Mouse (Mus musculus): Measurements from ENCODE around the gene Tirap.

The Tirap gene

DNA sequence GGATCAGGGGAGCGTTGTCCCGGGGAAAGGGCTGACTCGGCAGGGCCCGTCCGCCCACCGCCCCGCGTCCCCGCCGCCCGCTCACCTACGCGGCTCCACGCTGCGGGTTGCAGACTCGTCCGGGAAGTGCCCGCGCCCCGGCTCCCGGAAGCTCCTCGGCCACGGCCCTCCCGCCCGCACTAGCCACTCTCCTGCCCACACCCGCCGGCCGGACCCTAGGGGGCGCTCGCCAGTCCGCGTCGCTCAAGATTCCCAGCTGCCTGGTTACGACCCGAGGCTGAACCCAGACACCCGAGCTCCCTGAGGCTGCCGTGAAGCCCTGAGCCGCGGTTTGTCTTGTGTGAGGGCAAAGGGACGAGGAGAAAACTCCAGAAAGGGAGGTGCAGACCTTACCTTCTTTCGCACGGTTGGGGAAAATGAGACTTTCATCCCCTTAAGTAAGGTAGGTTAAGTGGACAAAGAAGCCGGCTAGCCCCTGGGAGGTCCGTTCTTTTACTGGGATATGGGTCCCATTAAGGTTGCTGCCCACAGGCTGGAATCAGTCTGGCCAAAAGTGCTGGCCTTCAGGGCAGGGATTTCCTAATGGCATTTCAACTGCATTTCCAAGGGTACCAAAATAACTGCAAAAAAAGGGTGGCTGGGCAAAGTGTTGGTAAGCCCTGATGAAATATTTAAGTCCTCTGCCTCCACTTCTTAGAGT is at the start of gene Tirap, which contains the start of gene Srpr:
TSS of gene Tirap (minus strand) at position 520 of the 700 bp plus-strand sequence.
TSS of gene Srpr (plus strand) at position 404 of the 700 bp plus-strand sequence.
- peak; percentile 91 for DNase-seq (ENCODE audit: low spot score)

DNA sequence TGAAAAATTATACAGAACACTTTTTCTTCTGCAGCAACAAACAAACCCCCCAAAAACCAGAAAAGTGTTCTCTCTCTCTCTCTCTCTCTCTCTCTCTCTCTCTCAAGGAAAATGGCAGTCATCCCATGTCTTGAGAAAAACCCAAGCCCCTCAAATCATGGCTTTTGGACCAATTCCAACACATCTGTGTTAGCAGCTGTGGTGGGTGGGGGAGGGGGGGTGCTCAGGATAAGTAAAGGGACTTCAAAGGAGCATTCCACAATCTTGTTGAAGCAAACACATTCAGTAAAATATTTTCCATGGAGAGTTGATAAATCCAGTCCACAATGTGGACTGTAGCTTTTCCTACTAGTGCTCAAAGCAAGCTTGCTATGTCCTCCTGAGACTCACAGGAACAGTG is 49.4 kb upstream of the Tirap start:
- no peak for DNase-seq (ENCODE audit: low spot score)

DNA sequence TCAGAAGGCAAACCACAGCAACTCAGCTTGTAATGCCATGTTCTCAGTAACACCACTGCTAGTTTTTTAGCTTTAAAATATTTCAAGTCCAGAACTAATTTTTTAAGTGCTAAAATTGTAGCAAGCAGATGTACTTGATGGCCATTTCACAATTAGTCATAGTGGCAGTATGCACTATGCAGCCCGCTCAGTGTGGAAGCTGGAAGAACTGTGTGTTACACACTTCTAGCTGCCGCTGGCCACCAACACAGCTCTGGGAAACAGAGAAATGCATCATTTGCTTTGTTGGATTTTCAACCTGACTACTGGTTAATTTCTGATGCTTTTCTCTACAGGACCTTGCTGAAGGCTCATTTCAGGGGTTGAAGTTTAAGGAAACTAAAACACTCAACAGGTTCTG is 47.3 kb upstream of the Tirap start:
- no peak for DNase-seq (ENCODE audit: low spot score)

DNA sequence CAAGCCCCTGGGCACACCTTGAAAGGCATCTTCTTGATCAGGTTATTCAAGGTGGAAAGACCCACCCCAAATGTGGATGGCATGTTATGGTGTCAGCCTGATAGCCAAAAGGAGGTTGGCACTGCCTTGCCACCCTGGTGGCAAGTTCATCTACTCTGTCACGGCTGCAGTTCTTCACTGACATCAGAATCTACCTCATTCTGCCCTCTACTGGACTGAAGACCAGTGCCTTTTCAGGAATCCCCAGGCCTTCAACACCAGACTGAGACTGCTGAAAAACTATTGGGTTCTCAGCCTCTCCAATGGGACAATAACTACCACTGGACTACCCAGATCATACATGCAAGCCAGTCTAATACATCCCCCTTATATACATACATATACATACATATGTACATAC is 39.6 kb upstream of the Tirap start:
- no peak for DNase-seq (ENCODE audit: low spot score)

DNA sequence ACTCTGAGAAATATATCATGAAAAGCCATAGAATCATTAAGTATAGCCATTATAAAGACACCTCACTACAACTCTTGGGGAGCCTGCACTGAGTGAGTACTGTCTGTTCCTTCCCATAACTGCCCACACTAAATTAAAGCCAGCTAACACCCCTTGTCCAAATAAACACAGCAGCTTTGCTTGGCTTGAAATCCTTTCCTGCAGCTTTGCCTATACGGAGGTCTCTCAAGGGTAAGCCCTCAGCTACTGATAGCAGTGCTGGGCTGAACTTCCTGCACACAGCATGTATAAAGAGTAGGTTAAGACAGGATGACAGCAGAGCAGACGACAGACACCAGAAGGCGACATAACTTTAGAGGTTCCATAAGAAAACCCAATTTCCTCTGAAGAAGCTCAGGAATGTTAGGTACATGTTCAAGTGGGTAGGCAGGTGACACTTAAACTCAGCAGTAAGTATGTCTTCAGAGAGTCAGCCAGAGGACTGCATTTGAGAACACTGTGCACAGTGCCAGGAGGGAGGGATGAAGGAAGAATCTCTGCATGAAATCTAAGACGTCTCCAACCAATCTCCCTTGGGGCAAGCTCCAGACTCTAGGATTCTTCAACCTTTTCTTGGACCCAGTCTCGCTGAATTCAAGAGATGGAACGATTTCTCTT is 39.0 kb upstream of the Tirap start:
- DNase-seq (ENCODE audit: low spot score): peak; percentile 16

DNA sequence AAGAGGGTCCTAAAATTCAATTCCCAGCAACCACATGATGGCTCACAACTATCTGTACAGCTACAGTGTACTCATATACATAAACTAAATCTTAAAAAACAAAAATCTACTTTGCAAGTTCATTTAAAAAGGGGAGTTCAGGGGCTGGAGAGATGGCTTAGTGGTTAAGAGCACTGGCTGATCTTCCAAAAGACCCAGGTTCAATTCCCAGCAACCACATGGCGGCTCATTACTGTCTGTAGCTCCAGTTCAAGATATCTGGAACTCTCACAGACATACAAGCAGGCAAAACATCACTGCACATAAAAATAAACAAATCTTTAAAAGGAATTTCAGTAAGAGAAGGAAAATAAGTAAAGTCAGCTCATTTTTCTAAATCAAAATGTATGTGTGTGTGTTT is 38.3 kb upstream of the Tirap start:
- no peak for DNase-seq (ENCODE audit: low spot score)

DNA sequence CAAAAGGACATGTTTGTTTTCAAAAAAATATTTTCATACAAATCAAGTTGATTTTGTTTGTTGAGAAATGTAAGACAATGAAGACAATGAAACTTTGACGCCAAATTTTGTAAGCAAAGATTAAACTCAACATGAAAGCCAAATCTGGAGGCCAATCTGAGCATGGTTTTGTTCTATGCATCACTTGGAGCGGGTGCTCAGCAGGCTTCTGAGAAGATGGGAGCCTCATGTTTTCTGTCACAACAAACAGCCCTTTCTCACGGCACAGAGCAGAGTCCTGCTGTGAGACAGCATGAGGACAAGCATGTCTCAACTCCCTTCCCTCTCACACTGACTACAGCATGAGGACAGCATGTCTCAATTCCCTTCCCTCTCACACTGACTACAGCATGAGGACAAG is 35.9 kb upstream of the Tirap start:
- DNase-seq (ENCODE audit: low spot score): no peak

DNA sequence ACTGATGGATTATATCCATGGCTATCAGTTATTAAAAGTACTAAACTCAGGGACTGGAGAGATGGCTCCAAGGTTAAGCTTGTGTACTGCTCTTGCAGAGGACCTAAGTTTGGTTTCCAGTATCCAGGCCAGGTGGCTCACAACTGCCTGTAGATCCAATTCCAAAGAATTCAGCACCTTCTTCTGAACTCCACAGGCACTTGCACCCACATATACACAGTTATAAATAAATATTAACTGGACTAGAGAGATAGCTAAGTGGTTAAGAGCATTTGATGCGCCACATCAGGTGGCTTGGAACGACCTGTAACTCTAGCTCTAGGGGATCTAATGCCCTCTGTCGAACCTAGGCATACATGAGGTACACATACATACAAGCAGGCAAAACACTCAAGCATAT is 28.6 kb upstream of the Tirap start:
- DNase-seq (ENCODE audit: low spot score): no peak

DNA sequence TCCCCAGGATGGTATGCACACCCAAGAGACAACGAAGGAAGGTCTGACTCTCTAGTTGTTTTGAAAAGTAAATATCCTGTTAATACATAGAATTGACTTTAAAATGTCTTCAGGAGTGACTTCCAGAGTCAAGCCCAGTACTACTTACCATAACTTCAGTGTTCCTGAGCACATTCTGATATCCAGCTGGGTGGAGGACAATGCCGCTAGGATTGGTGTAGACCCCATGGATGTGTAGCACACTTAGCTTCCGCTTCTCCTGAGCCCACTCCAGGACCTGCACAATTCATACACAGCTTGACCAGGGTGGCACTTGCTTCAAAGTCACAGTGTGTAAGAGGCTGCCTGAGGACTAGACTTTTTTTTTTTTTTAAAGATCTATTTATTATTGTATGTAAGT is 23.4 kb upstream of the Tirap start:
- no peak for DNase-seq (ENCODE audit: low spot score)

DNA sequence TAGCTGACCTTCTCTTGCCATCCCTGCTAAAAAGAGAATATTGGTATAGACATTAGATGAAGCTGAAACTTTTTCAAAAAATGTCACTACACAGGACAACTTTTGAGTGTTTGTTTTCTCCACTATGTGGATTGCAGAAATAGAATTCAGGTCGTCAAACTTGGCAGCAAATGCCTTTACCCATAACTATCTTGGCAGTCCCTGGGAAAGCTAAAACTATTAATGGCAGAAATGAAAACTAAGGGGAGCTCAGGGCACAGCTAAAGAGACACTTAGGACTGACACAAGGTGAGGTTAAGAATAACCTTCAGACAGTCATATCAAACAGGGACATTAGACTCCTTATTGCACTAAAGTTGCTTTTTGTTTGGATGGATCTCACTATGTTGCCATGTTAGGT is 17.9 kb upstream of the Tirap start:
- no peak for DNase-seq (ENCODE audit: low spot score)

DNA sequence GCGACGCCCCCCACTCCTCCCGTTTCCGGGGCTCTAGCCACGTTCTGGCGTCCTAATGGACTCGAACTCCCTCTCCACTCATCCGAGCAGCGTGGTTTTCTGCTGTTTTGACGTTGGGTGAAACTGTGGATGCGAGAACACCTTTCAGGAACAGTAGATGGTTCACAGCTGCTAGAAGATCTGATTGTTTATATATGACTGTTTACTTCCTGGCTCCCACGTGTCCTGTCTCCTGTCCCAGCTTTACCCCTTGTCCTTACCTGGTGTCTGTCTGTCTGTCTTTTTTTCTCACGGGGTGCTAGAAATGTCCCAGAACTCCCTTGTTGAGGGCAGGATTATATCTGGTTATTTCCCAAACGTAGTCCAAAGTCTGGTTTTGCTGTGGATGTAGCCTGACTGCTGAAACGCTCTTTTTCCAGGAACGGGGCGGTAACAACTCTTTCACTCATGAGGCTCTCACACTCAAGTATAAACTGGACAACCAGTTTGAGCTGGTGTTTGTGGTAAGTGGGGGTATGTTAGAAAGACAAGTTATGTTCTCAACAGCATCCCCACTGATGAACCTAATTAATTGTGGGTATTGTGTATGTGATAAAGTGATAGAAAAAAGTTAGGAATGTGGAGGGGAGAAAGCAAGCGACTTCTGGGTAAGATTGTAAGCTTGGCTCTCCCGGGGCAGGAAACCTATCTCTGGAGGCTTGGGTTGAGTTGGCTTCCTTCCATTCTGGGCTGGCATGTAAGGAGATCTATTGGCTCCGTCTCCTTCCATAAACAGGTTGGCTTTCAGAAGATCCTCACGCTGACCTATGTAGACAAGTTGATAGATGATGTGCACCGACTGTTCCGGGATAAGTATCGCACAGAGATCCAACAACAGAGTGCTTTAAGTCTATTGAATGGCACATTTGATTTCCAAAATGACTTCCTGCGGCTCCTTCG is 11.8 kb upstream of the Tirap start:
- peak; percentile 8 for DNase-seq (ENCODE audit: low spot score)

DNA sequence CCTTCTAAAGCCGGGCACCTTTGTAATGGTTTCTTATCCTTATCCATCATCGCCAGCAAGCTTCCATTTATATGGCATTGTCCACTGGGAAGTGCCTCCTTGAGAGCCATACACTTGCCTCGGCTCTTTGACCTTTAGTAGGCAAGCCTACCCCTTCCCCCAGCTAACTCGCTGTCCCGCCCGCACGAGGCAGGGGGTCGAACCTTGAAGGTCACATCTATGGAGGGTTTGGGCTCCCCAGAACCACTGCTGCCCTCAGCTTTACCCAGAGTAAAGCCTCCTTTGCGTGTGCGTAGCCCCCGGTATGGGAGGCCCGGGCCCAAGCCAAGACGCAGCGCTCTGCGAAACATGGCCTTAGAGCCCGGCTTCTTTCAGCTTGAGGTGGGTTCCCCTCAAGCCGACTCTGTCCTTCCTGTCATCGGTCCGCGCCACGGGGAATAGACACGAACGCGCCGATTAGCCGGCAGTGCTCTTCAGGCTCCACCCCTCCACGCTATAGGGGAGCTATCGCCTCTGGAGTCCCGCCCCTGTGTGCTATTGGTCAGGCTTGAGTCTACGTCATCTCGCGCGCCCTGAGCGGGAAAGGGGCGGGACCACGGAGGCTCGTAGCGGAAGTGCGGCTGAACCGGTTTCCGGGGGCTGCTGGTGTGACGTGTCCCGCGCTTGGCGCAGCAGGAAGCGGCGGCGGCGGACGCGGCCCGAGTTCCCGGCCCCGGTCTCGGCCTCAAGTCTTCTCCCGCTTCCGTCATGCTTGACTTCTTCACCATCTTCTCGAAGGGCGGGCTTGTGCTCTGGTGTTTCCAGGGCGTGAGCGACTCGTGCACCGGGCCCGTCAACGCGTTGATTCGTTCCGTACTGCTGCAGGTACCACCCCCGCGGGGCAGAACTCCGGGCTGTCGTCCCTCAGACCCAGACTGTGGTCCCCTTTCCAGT is 10.7 kb upstream of the Tirap start, which contains the start of gene Foxred1:
TSS of gene Foxred1 (minus strand) at position 514 of the 933 bp plus-strand sequence.
- peak; percentile 100 for DNase-seq (ENCODE audit: low spot score)

DNA sequence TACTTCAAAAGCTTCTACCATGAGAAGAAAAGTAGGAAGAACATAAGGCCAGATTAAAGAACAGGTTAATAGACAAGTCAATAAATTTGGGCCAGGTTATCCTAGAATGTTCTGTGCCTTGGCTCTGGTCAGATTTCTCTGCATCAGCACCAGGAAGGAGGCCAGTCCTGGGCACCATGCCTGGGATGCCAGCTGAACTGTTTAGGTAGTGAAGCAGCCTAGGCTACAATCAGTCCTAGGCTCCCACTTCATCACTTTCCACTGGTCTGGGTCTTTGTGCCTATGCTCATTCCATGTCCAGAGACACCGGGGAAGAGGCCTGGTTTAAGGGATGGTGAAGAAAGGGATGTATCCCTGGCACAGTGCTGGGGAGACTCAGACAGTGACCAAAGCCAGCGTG is 4.3 kb upstream of the Tirap start:
- no peak for DNase-seq (ENCODE audit: low spot score)

DNA sequence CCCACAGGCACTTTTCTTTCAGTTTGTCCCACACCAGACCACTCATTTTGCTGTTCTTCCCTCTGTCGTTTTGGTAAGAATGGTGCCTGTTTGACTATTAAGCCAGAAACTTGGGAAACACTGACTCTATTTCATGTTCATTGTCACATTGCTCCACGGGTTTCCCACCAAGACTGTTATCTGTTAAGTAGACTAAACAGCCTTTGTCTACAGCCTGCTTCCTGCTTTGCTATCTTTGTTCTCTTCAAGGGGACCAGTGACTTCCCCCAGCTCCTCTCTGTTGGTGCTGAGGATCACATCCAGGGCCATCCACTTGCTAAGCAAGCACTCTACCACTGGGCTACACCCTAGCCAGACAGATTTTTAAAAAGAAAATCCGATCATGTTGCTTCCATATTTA is 3.4 kb upstream of the Tirap start:
- no peak for DNase-seq (ENCODE audit: low spot score)

DNA sequence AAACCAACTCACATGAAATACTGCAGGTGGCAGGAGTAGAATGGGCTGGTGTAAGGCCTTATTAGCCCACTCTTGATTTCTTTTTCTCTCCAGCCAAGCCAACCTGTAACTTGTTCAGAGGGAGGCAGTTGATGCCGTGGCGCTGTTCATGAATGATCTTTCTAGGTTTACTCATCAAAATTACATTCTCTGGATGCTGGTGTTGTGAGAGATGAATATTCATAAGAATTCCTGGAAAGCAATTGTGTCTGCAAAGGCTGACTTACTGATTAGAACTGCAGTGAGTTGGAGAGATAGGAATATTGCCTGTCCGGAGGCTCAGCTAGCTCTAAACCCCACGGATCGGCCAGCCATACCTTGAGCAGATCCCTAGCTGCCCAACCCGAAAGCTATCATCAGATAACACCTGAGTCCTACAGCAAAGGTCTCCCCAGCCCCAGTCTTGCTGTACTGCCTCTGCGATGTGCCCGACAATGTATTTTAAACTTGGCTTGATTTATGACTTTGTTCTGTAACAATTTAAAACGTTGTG is 504 bp upstream of the Tirap start:
- DNase-seq (ENCODE audit: low spot score): no peak

DNA sequence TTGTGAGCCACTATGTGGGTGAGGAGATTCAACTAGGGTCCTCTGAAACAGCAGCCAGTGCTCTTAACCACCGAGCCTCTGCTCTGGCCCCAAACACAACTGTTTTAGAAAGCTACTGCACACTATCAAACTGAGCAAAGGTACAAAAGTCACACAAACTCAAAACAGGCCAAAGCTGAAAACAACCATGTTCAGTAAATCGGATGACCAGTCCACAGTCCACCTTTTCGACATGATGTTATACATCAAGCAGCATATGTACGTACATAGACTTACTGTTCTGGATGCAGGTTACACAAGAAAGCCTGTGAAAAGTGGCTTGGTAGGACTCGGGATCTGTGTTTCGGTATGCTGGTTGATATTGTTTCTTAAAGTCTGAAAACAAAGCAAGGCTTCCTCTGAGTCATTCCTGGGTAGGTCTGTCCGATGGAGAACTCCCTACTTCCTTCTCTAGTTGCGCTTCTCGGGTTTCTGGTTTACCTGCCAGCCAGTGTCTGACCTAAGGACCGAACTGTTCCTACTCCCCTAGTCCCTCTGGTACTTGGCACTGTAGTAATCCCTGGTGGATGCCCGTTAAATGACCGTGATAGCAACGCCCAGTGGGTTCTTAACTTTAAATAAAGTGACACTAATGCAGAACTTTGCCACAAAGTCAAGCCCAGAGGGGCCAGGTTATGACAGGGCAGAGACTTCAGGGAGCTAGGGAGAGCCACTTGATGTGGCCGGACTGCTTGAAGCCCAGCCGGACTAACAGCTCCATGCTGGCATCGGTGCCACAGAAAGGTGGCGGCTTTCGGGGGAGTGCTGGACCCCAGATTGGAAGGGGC is 933 bp downstream of the Tirap start:
- DNase-seq (ENCODE audit: low spot score): peak; percentile 20

DNA sequence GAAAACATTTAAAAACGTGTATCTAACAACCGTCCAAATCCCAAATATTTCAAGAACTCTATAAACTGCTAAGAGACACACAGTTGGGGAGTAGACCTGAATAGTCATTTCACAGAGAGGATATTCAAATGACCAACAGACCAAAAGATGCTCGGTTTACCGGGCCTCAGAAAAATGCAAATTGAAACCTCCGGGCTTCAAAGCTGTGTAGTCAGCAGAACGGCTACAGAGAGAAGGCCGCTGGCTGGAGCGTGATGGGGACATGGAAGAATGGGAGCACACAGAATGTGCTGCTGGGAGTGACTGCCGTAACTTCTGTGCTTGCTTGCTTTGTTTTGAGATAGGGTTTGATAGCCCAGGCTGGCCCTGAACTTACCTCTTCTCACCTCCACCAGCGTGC is 1.7 kb downstream of the Tirap start:
- no peak for DNase-seq (ENCODE audit: low spot score)

DNA sequence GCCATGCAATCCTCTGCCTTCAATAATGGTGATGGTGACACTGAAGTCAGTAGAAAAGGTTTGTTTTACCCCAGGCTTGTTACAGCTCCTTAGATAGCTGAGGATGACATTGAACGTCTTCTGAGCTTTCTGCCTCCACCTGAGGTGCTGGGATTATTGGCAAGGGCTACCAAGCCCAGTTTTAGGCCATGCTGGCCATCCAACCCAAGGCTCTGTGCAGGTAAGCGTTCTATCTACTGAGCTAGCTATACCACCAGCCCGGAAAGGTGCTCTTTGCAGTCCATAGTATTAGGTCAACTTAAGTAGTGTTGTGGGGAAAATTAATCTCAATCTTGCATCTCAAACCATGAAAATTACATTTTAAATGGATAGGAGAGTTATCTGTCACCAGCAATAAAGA is 2.5 kb downstream of the Tirap start:
- no peak for DNase-seq (ENCODE audit: low spot score)

DNA sequence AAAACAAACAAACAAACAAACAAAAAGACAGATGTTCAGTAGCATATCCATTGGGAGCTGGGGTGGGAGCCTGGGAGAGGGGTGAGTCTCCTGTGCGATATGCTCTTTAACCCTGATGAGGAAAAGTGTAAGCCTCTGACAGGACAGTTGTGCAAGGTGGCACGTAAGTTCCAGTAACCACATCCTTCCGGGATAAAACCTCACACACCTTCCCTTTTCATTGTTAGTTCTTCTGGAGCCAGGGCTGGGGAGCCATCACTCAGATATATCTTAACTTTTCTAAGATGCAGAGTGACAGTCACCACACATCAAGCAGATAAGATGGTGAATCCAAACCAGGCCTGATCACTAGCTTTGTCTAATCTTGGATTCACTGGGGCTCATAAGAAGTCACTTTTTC is 6.0 kb downstream of the Tirap start:
- no peak for DNase-seq (ENCODE audit: low spot score)

DNA sequence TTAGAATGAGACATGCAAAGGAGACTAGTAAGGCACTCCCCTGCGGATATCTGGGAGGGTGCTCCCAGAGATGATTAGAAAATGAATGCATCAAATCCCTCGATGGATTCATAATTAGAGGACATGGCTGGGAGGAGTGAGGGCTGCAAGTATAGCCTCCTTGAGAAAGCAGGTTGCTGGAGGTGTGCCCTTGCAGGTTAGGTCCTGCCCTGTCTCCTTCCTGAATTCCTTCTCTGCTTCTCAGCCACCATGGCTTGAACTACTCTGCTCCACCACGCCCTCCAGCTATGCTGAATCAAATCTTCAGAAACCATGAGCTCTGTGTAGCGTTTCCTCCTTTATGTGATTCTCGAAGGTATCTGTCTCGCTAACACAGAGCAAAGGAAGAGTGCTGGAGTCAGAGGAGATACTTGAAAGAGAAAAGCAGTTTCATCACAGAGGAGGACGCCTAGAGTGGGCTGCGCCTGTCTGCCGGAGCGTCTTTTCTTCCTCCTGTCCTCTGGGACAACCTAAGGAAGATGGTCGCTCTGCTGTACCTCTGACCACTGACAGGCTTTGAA is 7.0 kb downstream of the Tirap start:
- no peak for DNase-seq (ENCODE audit: low spot score)
